8 mouse cellular contexts compared by ENCODE assay signal in genomic region chr12:84970428-84971096, GRCm38 (mm10). TPM values are rescaled to one million over a fixed set of nuclear protein-coding genes. Genes with fewer than 3 reads are reported as not detected.
A peak's percentile ranks its signal among the peaks of the same experiment; 100 is the strongest.
DNase-seq lines count a peak whose midpoint lies in the region; ATAC-seq and TF ChIP-seq lines count a peak whose summit lies in the region.

Gene Fcf1 (plus strand): TSS chr12:84970897.
Gene Arel1 (minus strand): TSS chr12:84970900.

- peaks cover 38% of the 10 kb centered on the region for H3K4me1 ChIP-seq in erythroblast, embryonic 14.5 days (ENCODE audit: control insufficient read depth)
- peaks cover 16% of the 10 kb centered on the region for H3K4me1 ChIP-seq in heart, embryonic 12.5 days (replicated peaks)
- peaks cover 4% of the 10 kb centered on the region; the same call in 1 of the 2 replicates for H3K4me1 ChIP-seq in kidney, postnatal 0 days (replicated peaks; ENCODE audit: insufficient read depth, low read length)
- peaks cover 9% of the 10 kb centered on the region for H3K4me1 ChIP-seq in liver, embryonic 11.5 days (replicated peaks; ENCODE audit: control insufficient read depth, insufficient read depth, low read length)
- H3K4me1 ChIP-seq in stomach, embryonic 14.5 days (ENCODE audit: control insufficient read depth, insufficient read depth, low read length) = peaks cover 12% of the 10 kb centered on the region

- H3K36me3 ChIP-seq in C2C12 (ENCODE audit: control insufficient read depth, insufficient read depth) = peaks cover 31% of the 10 kb centered on the region
- peaks cover 53% of the 10 kb centered on the region for H3K36me3 ChIP-seq in erythroblast, embryonic 14.5 days (ENCODE audit: control insufficient read depth)
- peaks cover 26% of the 10 kb centered on the region for H3K36me3 ChIP-seq in heart, embryonic 12.5 days
- peaks cover 5% of the 10 kb centered on the region for H3K36me3 ChIP-seq in kidney, postnatal 0 days (ENCODE audit: insufficient read depth, low read length)
- peaks cover 18% of the 10 kb centered on the region for H3K36me3 ChIP-seq in liver, embryonic 11.5 days (ENCODE audit: control insufficient read depth, insufficient read depth, low read length)
- H3K36me3 ChIP-seq in stomach, embryonic 14.5 days (ENCODE audit: control insufficient read depth, insufficient read depth, low read length) = peaks cover 17% of the 10 kb centered on the region; the same call in 1 of the 2 replicates

- peak; percentile 88 for ATAC-seq in heart, embryonic 12.5 days (ENCODE audit: insufficient number of reproducible peaks, low FRiP score)
- ATAC-seq in kidney, postnatal 0 days (replicated peaks; ENCODE audit: low FRiP score, low read depth) = peak; percentile 77
- peak; percentile 80 for ATAC-seq in liver, embryonic 11.5 days (replicated peaks; ENCODE audit: low FRiP score)
- peak; percentile 84 for ATAC-seq in stomach, embryonic 14.5 days (ENCODE audit: insufficient number of reproducible peaks, insufficient read depth, low FRiP score, low read depth)

- peak; percentile 98 for DNase-seq in brain, embryonic 14.5 days (ENCODE audit: low read depth)
- DNase-seq in kidney, postnatal 0 days (ENCODE audit: low spot score) = peak; percentile 96
- peak; percentile 84 for DNase-seq in liver, embryonic 11.5 days (ENCODE audit: low spot score)
- peak; percentile 93 for DNase-seq in naive thymus-derived CD4-positive, alpha-beta T cell, adult 2 months (ENCODE audit: low read depth)

- H3K4me2 ChIP-seq in heart, embryonic 12.5 days = peak within 1 kb of the TSS; percentile 91
- peak within 1 kb of the TSS; percentile 90 for H3K4me2 ChIP-seq in kidney, postnatal 0 days (ENCODE audit: low read length)
- peak within 1 kb of the TSS; percentile 77 for H3K4me2 ChIP-seq in liver, embryonic 11.5 days
- peak within 1 kb of the TSS; percentile 96 for H3K4me2 ChIP-seq in stomach, embryonic 14.5 days (replicated peaks; ENCODE audit: low read depth, low read length)

- peaks cover 78% of the 10 kb centered on the region for H3K79me2 ChIP-seq in C2C12 (ENCODE audit: control insufficient read depth, insufficient read depth)

- H3K27me3 ChIP-seq in C2C12 (ENCODE audit: control insufficient read depth, insufficient read depth, insufficient read length) = no peaks in the 10 kb centered on the region
- H3K27me3 ChIP-seq in erythroblast, embryonic 14.5 days (ENCODE audit: control insufficient read depth) = no peaks in the 10 kb centered on the region
- H3K27me3 ChIP-seq in heart, embryonic 12.5 days (replicated peaks) = no peaks in the 10 kb centered on the region
- no peaks in the 10 kb centered on the region for H3K27me3 ChIP-seq in kidney, postnatal 0 days (ENCODE audit: insufficient read depth, low read length)
- no peaks in the 10 kb centered on the region for H3K27me3 ChIP-seq in liver, embryonic 11.5 days (replicated peaks; ENCODE audit: control insufficient read depth, insufficient read depth, low read length)
- no peaks in the 10 kb centered on the region for H3K27me3 ChIP-seq in stomach, embryonic 14.5 days (ENCODE audit: control insufficient read depth, insufficient read depth, low read length)

- peak within 1 kb of the TSS; percentile 98 for H3K4me3 ChIP-seq in C2C12 (ENCODE audit: insufficient read depth, poor library complexity, severe bottlenecking)
- peak within 1 kb of the TSS; percentile 79 for H3K4me3 ChIP-seq in erythroblast, embryonic 14.5 days (replicated peaks)
- H3K4me3 ChIP-seq in heart, embryonic 12.5 days = peak within 1 kb of the TSS; percentile 85
- peak within 1 kb of the TSS; percentile 91 for H3K4me3 ChIP-seq in kidney, postnatal 0 days (replicated peaks; ENCODE audit: low read depth, low read length)
- H3K4me3 ChIP-seq in liver, embryonic 11.5 days (ENCODE audit: low read depth, low read length) = peak within 1 kb of the TSS; percentile 76
- H3K4me3 ChIP-seq in stomach, embryonic 14.5 days (ENCODE audit: low read depth, low read length) = peak within 1 kb of the TSS; percentile 91

- WGBS in heart, embryonic 12.5 days = under 1% methylated on average over 42 of the region's 42 CpGs
- under 1% methylated on average over 42 of the region's 42 CpGs for WGBS in kidney, postnatal 0 days
- under 1% methylated on average over 42 of the region's 42 CpGs for WGBS in liver, embryonic 11.5 days
- under 1% methylated on average over 42 of the region's 42 CpGs for WGBS in stomach, embryonic 14.5 days

- H3K9me3 ChIP-seq in erythroblast, embryonic 14.5 days (ENCODE audit: control insufficient read depth, low read length) = no peaks in the 10 kb centered on the region
- H3K9me3 ChIP-seq in heart, embryonic 12.5 days (replicated peaks) = no peaks in the 10 kb centered on the region
- H3K9me3 ChIP-seq in kidney, postnatal 0 days (replicated peaks; ENCODE audit: low read length) = no peaks in the 10 kb centered on the region
- H3K9me3 ChIP-seq in liver, embryonic 11.5 days (ENCODE audit: control insufficient read depth, low read length) = no peaks in the 10 kb centered on the region
- no peaks in the 10 kb centered on the region for H3K9me3 ChIP-seq in stomach, embryonic 14.5 days (ENCODE audit: control insufficient read depth, low read depth, low read length)

- peaks cover 35% of the 10 kb centered on the region for H3K79me3 ChIP-seq in C2C12 (ENCODE audit: low read depth)

- peak within 1 kb of the TSS; percentile 97 for H3ac ChIP-seq in C2C12 (ENCODE audit: control insufficient read depth, insufficient read length, low read depth)

- TF ChIP-seq POLR2A in brain, embryonic 14.5 days (IDR thresholded peaks at IDR 0.05; ENCODE audit: borderline replicate concordance, extremely low read depth, insufficient read depth, insufficient read length, poor library complexity, severe bottlenecking) = peak; percentile 6; the same call in 1 of the 2 replicates

- no peak for TF ChIP-seq CTCF in C2C12 (IDR thresholded peaks at IDR 0.05; ENCODE audit: control insufficient read depth, insufficient read depth, insufficient read length)
- TF ChIP-seq CTCF in brain, embryonic 14.5 days (IDR thresholded peaks at IDR 0.05; ENCODE audit: borderline replicate concordance, extremely low read depth, insufficient read depth, insufficient read length) = no peak
- no peak for TF ChIP-seq CTCF in kidney, postnatal 0 days (IDR thresholded peaks at IDR 0.05; ENCODE audit: low read depth)

- peak within 1 kb of the TSS; percentile 8; the same call in 1 of the 2 replicates for H3K27ac ChIP-seq in heart, embryonic 12.5 days (ENCODE audit: poor library complexity, severe bottlenecking)
- peak within 1 kb of the TSS; percentile 5; the same call in 1 of the 2 replicates for H3K27ac ChIP-seq in kidney, postnatal 0 days
- H3K27ac ChIP-seq in liver, embryonic 11.5 days (ENCODE audit: low read depth, low read length) = peak within 1 kb of the TSS; percentile 73
- H3K27ac ChIP-seq in stomach, embryonic 14.5 days (ENCODE audit: low read length) = peak within 1 kb of the TSS; percentile 52; the same call in 1 of the 2 replicates

- H3K9ac ChIP-seq in heart, embryonic 12.5 days = peak within 1 kb of the TSS; percentile 89
- H3K9ac ChIP-seq in kidney, postnatal 0 days (ENCODE audit: low read depth, low read length) = peak within 1 kb of the TSS; percentile 69
- peak within 1 kb of the TSS; percentile 91 for H3K9ac ChIP-seq in liver, embryonic 11.5 days (ENCODE audit: low read depth, low read length)
- peak within 1 kb of the TSS; percentile 60 for H3K9ac ChIP-seq in stomach, embryonic 14.5 days (replicated peaks; ENCODE audit: low read depth, low read length)

TF ChIP-seq in C2C12, 6 proteins besides CTCF, POLR2A, EP300 and RAD21:
- TF ChIP-seq MYOG (IDR thresholded peaks at IDR 0.05; ENCODE audit: control insufficient read depth, extremely low read depth, insufficient read length) (no peak), MAX (IDR thresholded peaks at IDR 0.05) (peak; percentile 73)

RNA-seq across cellular contexts. Expression of gene Fcf1, which starts in this region (rescaled TPM):
- polyA plus RNA-seq in C2C12 (2012; fragmentation: generic; extraction: Trizol) = 115 TPM
- 82.0 and 91.1 TPM in 2 replicates for polyA plus RNA-seq in brain, embryonic 14.5 days (2012; rRNA removed)
- 3.1 and 3.2 TPM in 2 replicates for polyA plus RNA-seq in erythroblast, embryonic 14.5 days (2012)
- polyA plus RNA-seq in heart, embryonic 12.5 days (2016; fragmentation: Nextera tagmentation; extraction: Ambion mirVana) = 79.4 and 80.3 TPM in 2 replicates
- 137 and 143 TPM in 2 replicates for polyA plus RNA-seq in kidney, postnatal 0 days (2015; fragmentation: Nextera tagmentation; extraction: Ambion mirVana)
- 205 and 215 TPM in 2 replicates for polyA plus RNA-seq in liver, embryonic 11.5 days (2014; fragmentation: Nextera tagmentation; extraction: Ambion mirVana)
- polyA plus RNA-seq in stomach, embryonic 14.5 days (2014; fragmentation: Nextera tagmentation; extraction: Ambion mirVana) = 145 and 147 TPM in 2 replicates

RNA-seq across cellular contexts. Expression of gene Arel1, which starts in this region (rescaled TPM):
- 9.9 TPM for polyA plus RNA-seq in C2C12 (2012; fragmentation: generic; extraction: Trizol)
- polyA plus RNA-seq in brain, embryonic 14.5 days (2012; rRNA removed) = 55.9 and 60.9 TPM in 2 replicates
- 0.78 and 0.79 TPM in 2 replicates for polyA plus RNA-seq in erythroblast, embryonic 14.5 days (2012)
- polyA plus RNA-seq in heart, embryonic 12.5 days (2016; fragmentation: Nextera tagmentation; extraction: Ambion mirVana) = 14.4 and 15.4 TPM in 2 replicates
- 8.8 and 9.8 TPM in 2 replicates for polyA plus RNA-seq in kidney, postnatal 0 days (2015; fragmentation: Nextera tagmentation; extraction: Ambion mirVana)
- 19.6 and 22.9 TPM in 2 replicates for polyA plus RNA-seq in liver, embryonic 11.5 days (2014; fragmentation: Nextera tagmentation; extraction: Ambion mirVana)
- 15.1 and 15.3 TPM in 2 replicates for polyA plus RNA-seq in stomach, embryonic 14.5 days (2014; fragmentation: Nextera tagmentation; extraction: Ambion mirVana)

Comparison
In these comparisons a context has a peak if more than half of its experiments do, and no peak if none do; other contexts are left out.
1. Peak in every context shown above with its lines: DNase-seq, ATAC-seq, H3K4me3 ChIP-seq and H3K27ac ChIP-seq.
2. RNA of gene Fcf1 (polyA plus RNA-seq): 205 to 215 TPM in liver, embryonic 11.5 days, 145 to 147 TPM in stomach, embryonic 14.5 days, 137 to 143 TPM in kidney, postnatal 0 days, 115 TPM in C2C12 (single experiment), 82.0 to 91.1 TPM in brain, embryonic 14.5 days and 79.4 to 80.3 TPM in heart, embryonic 12.5 days; 3.1 to 3.2 TPM in erythroblast, embryonic 14.5 days; every median in the first group is over 10 times any median in the second.
3. H3K27ac ChIP-seq: peak in every context shown above with its lines; median percentile 73 in liver, embryonic 11.5 days; 52 in stomach, embryonic 14.5 days; 8 in heart, embryonic 12.5 days; 5 in kidney, postnatal 0 days.